Mouse (Mus musculus) cerebellum, postnatal 10 days (tissue): ENCODE results near the gene Lcn9.
"Not testable (repeated sequence)": the region's sequence is repeated elsewhere in the genome, so short reads cannot be mapped to it uniquely, and the experiment has no call there.

Experiments used
- DNase-seq, 2 experiments: peaks; one replicate each; pipeline ENCODE4 v3.0.0; 2021; ENCODE audit warnings: mixed read lengths in 2 of 2

Gene Lcn9

DNA sequence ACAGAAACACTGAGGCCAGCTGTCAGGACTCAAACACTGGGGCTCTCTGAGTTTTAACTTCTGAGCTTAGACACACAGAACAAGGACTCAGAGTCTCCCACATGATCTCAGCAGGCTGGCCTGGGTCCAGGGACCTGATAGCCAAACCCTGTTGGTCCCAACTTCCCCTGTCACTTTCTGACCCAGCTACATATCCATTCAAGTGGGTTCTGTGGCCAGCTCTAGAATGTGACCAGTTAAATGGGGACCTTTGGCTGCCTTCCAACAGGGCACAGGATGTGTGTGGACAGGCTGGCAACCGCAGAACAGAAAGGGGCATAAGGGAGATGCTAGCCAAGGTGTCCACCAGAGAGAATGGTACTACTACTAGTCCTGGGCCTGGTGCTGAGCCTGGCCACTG is at the start of gene Lcn9:
Lcn9 (plus strand) TSS at position 348 of the 400 bp plus-strand sequence.
- DNase-seq = peak; percentile 59 to 61

DNA sequence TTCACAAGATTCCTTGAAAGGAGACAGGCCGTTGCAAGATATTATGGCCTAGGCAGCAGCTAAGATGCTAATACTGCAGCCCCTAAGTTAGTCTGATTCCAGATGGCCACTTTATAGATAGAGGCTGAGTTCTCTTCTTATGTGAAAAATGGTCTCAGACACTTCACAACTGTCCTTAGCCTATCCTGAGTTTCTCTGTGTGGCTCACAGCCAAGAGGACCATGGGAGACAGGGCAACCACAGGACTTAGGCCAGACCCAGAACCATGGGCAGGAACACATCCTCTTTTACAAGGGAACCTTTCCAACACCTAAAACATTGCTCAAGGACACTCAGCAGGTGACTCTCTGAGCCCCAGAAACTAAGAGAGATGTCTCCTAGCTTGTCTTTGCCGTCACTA is 49.4 kb upstream of the Lcn9 start:
- peak; percentile 38 to 52 for DNase-seq

DNA sequence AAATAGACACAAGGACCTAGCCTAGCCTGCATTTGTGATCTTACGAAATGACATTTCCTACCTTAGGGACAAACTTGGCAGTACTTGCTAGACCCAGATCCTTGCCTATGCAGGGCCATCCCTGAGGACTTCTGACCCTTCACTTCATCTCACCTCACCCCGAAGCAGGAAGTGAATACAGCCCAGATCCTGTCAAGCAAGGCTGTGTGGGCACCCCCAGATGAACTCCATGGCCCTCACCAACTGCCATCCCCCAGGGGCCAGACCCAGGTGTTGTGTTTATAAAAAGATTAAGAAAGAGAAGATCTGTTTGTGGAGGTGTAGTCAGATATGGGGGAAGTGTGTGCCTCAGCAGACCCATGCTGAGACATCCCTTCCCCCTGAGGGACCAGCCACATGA is 48.3 kb upstream of the Lcn9 start:
- DNase-seq = no peak

- DNase-seq = peak; percentile 41 to 45
These were observed 47.0 kb upstream of the Lcn9 start for GRCm38 (mm10) chr2:25775991-25776390.

GRCm38 (mm10) chr2:25776717-25777116 is 46.2 kb upstream of the Lcn9 start, which contains the start of gene Lcn11:
Gene Lcn11, plus strand, starts transcription at chr2:25777017.
- DNase-seq = no peak

- no peak for DNase-seq
These were observed 43.9 kb upstream of the Lcn9 start for GRCm38 (mm10) chr2:25779076-25779475.

DNA sequence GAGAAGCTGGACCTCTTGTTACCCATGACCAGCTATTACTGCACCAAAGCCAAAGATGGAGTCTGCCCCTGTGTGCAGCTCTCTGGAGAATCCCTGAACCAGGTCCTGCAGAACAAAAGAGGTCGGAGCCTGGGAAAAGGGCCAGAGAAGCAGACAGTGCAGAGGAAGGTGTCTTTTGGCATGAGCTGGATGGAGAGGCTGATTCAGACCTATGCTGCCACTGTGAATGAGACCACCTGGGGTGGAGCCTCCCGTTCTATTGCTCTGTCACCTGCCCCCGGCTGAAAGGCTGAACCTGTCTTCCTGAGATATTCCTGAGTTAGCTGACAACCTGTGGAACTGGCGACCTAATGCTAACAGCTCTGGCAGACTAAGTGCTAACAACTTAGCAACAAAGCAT is 42.0 kb upstream of the Lcn9 start:
- DNase-seq = peak in 1 of 2 experiments; percentile 27

DNA sequence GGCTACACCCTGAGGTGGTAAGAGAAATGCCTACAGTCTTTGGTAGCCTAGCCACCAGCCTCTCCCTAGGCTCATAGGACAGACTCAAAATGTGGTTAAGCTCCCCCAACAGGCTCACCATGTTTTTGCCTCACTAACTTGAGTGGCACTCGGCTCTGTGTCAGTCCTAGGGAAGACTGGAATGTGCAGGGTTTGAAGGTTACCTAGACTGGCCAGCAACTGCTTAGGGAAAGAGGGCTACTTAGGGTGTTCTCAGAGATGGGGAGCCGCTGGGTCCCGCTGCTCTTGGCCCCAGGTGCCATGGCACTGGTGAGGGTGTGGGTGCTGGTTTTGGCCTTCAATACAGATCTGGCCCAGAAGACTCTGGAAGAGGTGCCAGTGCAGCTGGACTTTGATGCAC is 41.0 kb upstream of the Lcn9 start, which contains the start of gene Gm13539:
Gm13539 (plus strand) TSS at position 301 of the 400 bp plus-strand sequence.
- no peak for DNase-seq

GRCm38 (mm10) chr2:25785573-25786322 is 37.2 kb upstream of the Lcn9 start:
- peak; percentile 39 to 47 for DNase-seq

GRCm38 (mm10) chr2:25789092-25789491 is 33.9 kb upstream of the Lcn9 start:
- no peak for DNase-seq

DNA sequence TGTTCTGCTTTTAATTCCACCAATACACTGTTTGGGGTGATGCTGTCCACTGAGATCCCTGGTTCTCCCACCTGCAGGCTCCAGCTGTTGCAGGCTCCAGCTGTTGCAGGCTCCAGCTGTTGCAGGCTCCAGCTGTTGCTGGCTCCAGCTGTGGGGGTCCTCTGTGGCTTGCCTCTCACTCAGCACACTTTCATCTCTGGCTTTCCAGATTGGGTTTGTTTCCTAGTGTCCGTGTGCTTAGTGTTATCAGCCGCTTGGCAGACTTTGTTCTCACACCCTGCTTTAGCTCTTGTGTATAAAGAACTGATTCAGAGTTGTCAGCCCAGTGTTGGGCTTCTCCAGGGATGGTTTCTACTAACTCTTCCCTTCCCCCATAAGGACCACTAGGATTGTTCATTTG is 25.3 kb upstream of the Lcn9 start:
- no peak for DNase-seq

DNA sequence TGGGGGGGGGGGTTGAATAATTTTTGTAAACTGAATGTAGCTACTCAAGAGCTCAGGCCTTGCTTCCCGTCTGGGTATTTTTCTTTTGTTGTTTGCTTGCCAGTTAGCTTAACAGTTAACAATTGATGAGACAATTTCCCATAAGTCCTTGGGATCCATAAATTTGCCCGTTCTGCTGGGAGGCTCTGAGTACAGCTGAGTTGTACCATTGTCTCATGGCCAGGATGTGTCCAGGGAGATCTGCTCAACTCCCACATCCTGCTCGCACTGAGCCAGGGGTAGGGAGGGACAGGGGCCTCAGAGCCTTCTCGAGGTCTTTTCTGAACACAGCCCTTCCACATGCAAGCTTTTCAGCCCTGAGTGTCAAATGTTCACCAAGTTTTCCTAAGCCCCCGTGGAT is 24.9 kb upstream of the Lcn9 start:
- no peak for DNase-seq

- no peak for DNase-seq
These were observed 11.2 kb upstream of the Lcn9 start for GRCm38 (mm10) chr2:25811711-25812110.

DNA sequence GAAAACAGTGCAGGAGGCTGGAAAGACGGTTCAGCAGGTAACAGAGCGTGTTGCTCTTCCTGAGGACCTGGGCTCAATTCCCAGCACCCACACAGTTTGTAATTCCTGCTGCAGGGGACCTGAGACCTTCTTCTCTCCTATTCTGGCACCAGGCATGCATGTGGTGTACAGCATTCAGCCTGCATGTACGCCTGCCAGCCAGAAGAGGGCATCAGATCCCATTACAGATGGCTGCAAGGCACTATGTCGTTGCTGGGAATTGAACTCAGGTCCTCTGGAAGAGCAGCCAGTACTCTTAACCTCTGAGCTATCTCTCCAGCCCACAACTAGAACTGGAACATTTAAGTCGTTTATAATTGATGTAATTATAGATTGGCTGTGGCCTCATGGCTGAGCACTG is 9.6 kb upstream of the Lcn9 start:
- no peak for DNase-seq

DNA sequence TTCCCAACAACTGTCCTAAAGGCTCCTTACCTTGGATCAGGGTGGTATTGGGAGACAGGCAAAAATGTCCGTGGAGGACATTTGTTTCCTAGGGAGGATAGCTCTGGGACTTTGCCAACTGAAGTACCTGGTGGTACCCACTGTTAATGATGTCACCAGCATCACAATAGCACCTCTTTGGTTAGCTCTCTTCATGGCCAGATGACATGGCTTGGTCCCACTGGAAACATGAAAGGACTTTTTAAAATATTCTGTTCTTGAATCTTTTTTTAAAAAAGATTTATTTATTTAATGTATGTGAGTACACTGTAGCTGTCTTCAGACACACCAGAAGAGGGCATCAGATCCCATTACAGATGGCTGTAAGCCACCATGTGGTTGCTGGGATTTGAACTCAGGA is 7.2 kb upstream of the Lcn9 start, which contains the start of gene Glt6d1:
Glt6d1 (minus strand) TSS at position 101 of the 400 bp plus-strand sequence.
- not testable (repeated sequence) for DNase-seq

DNA sequence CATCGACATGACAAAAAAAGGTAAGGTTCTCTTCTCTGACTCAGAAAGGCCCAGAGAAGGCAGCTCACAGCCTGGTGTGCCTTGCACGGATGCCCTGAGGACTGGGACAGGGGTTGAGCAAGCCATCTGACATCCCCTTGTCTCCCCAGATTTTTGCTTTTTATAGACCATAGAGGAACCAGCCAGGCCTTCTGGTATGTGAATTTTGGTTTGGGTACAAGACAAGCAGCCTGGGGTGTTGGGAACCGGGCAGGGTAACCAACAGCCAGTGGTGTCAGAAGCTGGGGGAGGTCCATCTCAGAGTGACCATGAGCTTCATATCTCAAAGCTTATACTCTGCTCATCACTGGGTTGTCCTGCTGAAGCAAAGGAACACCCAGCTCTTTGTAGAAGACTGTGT is 1.8 kb downstream of the Lcn9 start:
- DNase-seq = peak in 1 of 2 experiments; percentile 0

DNA sequence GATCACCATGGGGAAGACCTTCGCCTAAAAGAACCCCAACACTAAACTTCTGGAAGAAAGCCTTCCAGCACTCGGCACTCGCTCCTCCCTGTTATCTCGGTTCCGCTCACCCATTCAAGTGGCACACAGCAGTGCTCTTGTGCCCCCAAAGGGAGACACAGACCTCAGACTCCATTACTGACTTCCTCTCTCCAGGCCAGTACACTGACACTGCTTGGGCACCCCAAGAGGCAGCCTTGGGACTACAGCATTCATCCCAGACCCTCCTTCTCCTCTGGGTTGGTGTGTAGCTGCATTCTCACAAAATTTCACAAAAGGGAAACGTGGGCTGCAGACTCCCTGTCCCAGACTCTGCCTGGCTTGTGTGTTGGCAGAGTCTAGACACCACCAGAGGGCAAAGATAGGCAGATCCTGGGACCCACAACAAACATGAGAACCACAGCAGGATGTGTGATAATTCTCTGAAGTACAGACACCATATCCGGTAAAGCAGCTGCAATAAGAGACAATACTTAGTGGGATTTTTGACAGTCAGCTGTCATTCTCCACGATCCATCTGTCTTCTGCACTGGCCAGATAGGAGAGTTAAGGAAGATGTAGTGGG is 5.5 kb downstream of the Lcn9 start:
- DNase-seq = no peak

- no peak for DNase-seq
These were observed 7.8 kb downstream of the Lcn9 start for GRCm38 (mm10) chr2:25830786-25831185.

DNA sequence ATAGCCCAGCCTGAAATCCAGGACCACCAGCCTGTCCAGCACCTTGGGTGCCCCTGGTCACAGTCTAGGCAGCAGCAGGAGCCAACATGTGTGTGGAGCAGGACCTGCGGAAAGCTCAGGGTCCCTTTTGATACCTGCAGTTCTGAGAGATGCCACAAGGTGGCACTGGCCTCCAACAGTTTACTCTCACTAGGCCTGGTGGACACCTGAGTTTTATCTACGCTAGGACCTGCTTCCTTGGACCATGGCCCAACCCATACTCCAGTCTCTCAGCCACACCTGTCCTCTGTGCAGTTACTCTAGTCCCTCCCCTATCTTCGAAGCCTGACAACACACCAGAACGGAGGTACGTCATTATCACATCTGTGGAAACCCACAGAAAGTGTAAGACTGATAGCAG is 13.3 kb downstream of the Lcn9 start:
- DNase-seq = peak; percentile 91 to 94

- no peak for DNase-seq
These were observed 19.2 kb downstream of the Lcn9 start for GRCm38 (mm10) chr2:25842161-25842560.

- DNase-seq = no peak
These were observed 19.8 kb downstream of the Lcn9 start for GRCm38 (mm10) chr2:25842758-25843157.

GRCm38 (mm10) chr2:25844097-25844496 is 21.1 kb downstream of the Lcn9 start:
- DNase-seq = no peak

- peak; percentile 55 to 64 for DNase-seq
These were observed 23.6 kb downstream of the Lcn9 start for GRCm38 (mm10) chr2:25846516-25846915.

DNA sequence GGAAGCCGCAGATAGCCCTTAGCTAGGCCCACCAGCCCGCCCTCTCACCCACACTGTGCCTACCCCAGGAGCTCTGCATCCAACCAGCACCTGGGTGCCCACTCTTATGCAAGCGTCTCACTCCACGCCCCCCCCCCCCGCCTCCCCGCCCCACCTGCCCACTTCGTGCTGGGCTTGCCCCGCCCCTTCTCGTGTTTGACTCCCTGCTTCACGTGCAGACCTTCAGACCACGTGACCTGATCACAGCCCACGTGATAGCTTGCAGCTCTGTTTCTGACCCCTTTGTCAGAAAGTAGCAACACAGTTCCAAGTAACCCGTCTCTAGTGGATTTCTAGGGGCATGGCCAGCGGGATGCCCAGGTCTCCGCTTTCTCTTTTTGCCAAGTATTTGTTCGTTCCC is 24.3 kb downstream of the Lcn9 start, which contains the start of gene Sohlh1:
Sohlh1 (minus strand) TSS at position 23 of the 400 bp plus-strand sequence.
- DNase-seq = no peak
